Mouse (Mus musculus) adrenal gland (tissue): Measurements from ENCODE around the gene Wdr95.
"Not testable (repeated sequence)": the region's sequence is repeated elsewhere in the genome, so short reads cannot be mapped to it uniquely, and the experiment has no call there.

Source experiments
- intact Hi-C: fragments of 180-260 bp; cut with DNase I; formaldehyde crosslinking; loops from one replicate; pipeline ENCODE4 v1.15.1; 2025

Wdr95 gene

GRCm38 (mm10) chr5:149514890-149515289 lies 13.6 kb upstream of the Wdr95 start:
- intact Hi-C loops = no loop called here

- intact Hi-C loops = no loop called here
These were observed 11.4 kb upstream of the Wdr95 start for GRCm38 (mm10) chr5:149517116-149517515.

- intact Hi-C loops = loop anchor here (5.0 kb wide), 2 partner anchors 34 to 144 kb away; no protein-coding TSS in a partner anchor
These were observed 7.7 kb upstream of the Wdr95 start for GRCm38 (mm10) chr5:149520806-149521205.

- intact Hi-C loops = loop anchor here (1.0 to 5.0 kb wide), 3 partner anchors 37 to 147 kb away; no protein-coding TSS in a partner anchor
These were observed 4.6 kb upstream of the Wdr95 start for GRCm38 (mm10) chr5:149523856-149524241.

GRCm38 (mm10) chr5:149524242-149524858 lies 4.1 kb upstream of the Wdr95 start:
- intact Hi-C loops = loop anchor here (1.0 to 5.0 kb wide), 3 partner anchors 37 to 147 kb away; no protein-coding TSS in a partner anchor

- intact Hi-C loops = no loop called here
These were observed 3.3 kb upstream of the Wdr95 start for GRCm38 (mm10) chr5:149525055-149525785.

- intact Hi-C loops = no loop called here
These were observed 2.0 kb upstream of the Wdr95 start for GRCm38 (mm10) chr5:149526467-149526951.

GRCm38 (mm10) chr5:149527292-149527691 lies 1.2 kb upstream of the Wdr95 start:
- intact Hi-C loops = not testable (repeated sequence)

GRCm38 (mm10) chr5:149533847-149534246 lies 5.4 kb downstream of the Wdr95 start:
- intact Hi-C loops = no loop called here

- intact Hi-C loops = no loop called here
These were observed 7.5 kb downstream of the Wdr95 start for GRCm38 (mm10) chr5:149536005-149536404.

- intact Hi-C loops = no loop called here
These were observed 9.5 kb downstream of the Wdr95 start for GRCm38 (mm10) chr5:149537796-149538511.

GRCm38 (mm10) chr5:149538531-149538930 lies 10.1 kb downstream of the Wdr95 start:
- intact Hi-C loops = no loop called here

GRCm38 (mm10) chr5:149539051-149539450 lies 10.6 kb downstream of the Wdr95 start:
- intact Hi-C loops = no loop called here

- intact Hi-C loops = no loop called here
These were observed 22.7 kb downstream of the Wdr95 start for GRCm38 (mm10) chr5:149551179-149551578.

GRCm38 (mm10) chr5:149552742-149553141 lies 24.3 kb downstream of the Wdr95 start:
- intact Hi-C loops = no loop called here

GRCm38 (mm10) chr5:149553373-149553772 lies 24.9 kb downstream of the Wdr95 start:
- intact Hi-C loops = no loop called here

GRCm38 (mm10) chr5:149554397-149554796 lies 25.9 kb downstream of the Wdr95 start:
- intact Hi-C loops = no loop called here

GRCm38 (mm10) chr5:149560903-149561588 lies 32.6 kb downstream of the Wdr95 start:
- intact Hi-C loops = no loop called here

- intact Hi-C loops = no loop called here
These were observed 37.5 kb downstream of the Wdr95 start for GRCm38 (mm10) chr5:149566026-149566425.

- intact Hi-C loops = no loop called here
These were observed 38.5 kb downstream of the Wdr95 start for GRCm38 (mm10) chr5:149566957-149567356.

- intact Hi-C loops = no loop called here
These were observed 40.5 kb downstream of the Wdr95 start for GRCm38 (mm10) chr5:149568993-149569392.
